Mouse (Mus musculus) layer of hippocampus, adult 8-10 months (tissue): Measurements from ENCODE around the gene Morn5. TPM values are rescaled to one million over a fixed set of nuclear protein-coding genes. Genes with fewer than 3 reads are reported as not detected.

ENCODE experiments used
- DNase-seq, 2 experiments: peaks; one replicate each; pipeline ENCODE4 v3.0.0; 2022; ENCODE audit warnings: low spot score in 2 of 2
- total RNA-seq, 4 experiments: library from RNA; stranded (reverse); gene quantifications; 2 replicates each; pipeline ENCODE4 v1.2.4; 2022

Gene Morn5
- total RNA-seq, 4 experiments from 2014 or later, result 1.1 to 3.3 (median 1.6) TPM

GRCm38 (mm10) chr2:36103555-36104367, 54.5 kb downstream of the Morn5 start:
- no peak for DNase-seq

GRCm38 (mm10) chr2:36104436-36104955, 55.2 kb downstream of the Morn5 start:
- DNase-seq, result no peak

DNA sequence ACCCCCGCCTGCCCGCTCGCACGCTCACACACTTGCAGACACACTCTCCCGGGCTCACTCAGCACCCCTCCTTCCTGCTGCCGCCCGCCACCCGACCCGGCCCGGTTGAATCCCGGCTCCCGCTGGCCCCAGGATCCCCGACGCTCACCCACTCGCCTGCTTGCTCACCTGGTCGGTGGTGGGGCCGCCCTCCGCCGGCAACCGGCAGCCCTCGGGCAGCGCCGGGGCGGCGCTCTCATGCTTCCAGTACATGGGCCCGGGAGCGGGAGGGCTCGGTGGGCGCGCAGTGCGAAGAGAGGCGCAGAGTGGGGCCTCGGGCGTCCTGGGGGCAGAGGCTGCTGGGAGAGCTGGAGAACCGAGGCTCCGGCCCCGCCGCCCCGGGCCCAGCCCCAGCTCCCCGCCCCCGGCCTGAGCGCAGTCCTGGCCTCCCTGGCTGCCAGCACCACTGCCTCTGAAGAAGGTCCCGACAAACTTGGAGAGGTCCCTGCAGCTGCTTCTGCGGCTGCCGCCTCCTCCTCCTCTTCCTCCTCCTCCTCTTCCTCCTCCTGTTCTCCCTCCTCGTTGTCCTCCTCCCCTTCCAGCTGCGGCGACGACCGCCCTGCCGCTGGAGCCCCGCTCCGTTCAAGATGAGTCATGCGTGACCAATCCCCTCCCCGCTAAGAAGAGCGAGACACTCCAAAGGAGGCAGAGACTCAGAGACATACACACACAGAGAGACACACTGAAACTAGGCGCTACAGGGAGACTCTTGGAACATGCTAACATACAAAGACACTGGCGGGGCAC, 55.9 kb downstream of the Morn5 start, which contains the start of gene Lhx6:
Gene Lhx6, minus strand, starts transcription at position 453 of the 786 bp plus-strand sequence.
- no peak for DNase-seq

DNA sequence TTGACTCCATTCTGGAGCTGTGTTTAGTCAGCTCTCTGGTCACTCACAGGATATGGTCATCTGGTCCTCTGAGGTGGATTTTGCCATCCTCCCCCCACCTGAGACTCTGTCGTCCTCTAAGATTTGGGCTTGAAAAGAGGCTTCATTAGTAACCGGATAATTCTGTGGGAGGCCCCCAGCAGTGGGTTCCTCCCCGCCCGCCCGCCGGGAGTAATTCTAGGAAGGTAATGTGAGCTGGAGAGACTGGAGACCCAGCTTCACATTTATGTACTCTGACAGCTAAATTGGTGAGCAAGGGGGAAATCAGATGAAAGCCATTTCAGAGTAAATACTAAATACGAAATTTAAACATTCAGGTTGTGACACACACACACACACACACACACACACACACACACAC, 59.4 kb downstream of the Morn5 start:
- DNase-seq, result no peak

- no peak for DNase-seq
These were observed 63.4 kb downstream of the Morn5 start for GRCm38 (mm10) chr2:36112632-36113031.

DNA sequence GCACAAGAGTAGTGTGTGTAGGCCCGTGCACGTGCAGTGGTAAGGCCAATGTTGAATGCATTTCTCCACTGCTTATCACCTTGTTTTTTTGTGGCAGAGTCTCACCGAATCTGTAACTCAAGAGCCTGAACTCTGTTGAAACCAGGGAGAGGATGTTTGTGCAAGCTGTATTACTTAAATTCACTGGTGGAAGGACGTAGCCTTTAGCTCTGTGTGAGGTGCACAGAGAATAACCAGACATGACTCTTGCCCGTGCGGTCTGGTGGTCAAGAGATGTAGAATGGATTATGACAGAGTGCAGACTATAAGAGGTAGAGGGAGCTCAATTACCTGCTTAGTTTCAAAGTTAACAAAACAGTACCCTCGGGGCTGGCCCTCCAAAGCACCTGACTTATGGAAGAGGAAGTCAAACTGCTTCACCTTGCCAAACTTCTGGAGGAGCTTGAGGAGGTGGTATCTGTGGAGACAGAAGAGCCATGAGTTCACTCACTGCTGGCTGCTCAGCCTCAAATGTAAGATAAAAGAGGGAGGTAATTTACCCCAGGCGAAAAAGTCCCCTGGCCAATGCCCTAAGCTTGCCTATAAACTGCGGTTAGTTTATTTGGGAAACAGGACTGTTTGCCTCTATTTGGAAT, 77.7 kb downstream of the Morn5 start:
- DNase-seq, result no peak

GRCm38 (mm10) chr2:36127973-36128372, 78.7 kb downstream of the Morn5 start:
- no peak for DNase-seq

- no peak for DNase-seq
These were observed 79.8 kb downstream of the Morn5 start for GRCm38 (mm10) chr2:36129051-36129450.

Other genes with a start within 250 kb of the Morn5 start
- gene Ttll11, start 69.5 kb upstream of the Morn5 start, total RNA-seq, result 10 to 100 TPM; 33.4 to 40.3 (median 38.6) TPM
- gene Ndufa8, start 52 bp upstream of the Morn5 start, total RNA-seq, result 100 to 1,000 TPM; 174 to 193 (median 178) TPM
- gene Lhx6, start 56.0 kb downstream of the Morn5 start, total RNA-seq, result 10 to 100 TPM; 14.8 to 19.9 (median 17.0) TPM
- gene Mrrf, start 86.9 kb downstream of the Morn5 start, total RNA-seq, result 10 to 100 TPM; 17.2 to 22.8 (median 18.8) TPM
- 10 to 100 TPM; 42.3 to 52.2 (median 45.6) TPM for gene Rbm18, start 87.3 kb downstream of the Morn5 start, total RNA-seq
- 10 to 100 TPM; 15.0 to 33.0 (median 25.0) TPM for gene Ptgs1, start 181.0 kb downstream of the Morn5 start, total RNA-seq